Mouse (Mus musculus): ENCODE measurements around the gene Gfpt2. TPM values are rescaled to one million over a fixed set of nuclear protein-coding genes. Genes with fewer than 3 reads are reported as not detected.
"Not testable (repeated sequence)": the region's sequence is repeated elsewhere in the genome, so short reads cannot be mapped to it uniquely, and the experiment has no call there.

Gene Gfpt2
- polyA plus RNA-seq, 1 experiment from 2014 or later, result 37.5 TPM

DNA sequence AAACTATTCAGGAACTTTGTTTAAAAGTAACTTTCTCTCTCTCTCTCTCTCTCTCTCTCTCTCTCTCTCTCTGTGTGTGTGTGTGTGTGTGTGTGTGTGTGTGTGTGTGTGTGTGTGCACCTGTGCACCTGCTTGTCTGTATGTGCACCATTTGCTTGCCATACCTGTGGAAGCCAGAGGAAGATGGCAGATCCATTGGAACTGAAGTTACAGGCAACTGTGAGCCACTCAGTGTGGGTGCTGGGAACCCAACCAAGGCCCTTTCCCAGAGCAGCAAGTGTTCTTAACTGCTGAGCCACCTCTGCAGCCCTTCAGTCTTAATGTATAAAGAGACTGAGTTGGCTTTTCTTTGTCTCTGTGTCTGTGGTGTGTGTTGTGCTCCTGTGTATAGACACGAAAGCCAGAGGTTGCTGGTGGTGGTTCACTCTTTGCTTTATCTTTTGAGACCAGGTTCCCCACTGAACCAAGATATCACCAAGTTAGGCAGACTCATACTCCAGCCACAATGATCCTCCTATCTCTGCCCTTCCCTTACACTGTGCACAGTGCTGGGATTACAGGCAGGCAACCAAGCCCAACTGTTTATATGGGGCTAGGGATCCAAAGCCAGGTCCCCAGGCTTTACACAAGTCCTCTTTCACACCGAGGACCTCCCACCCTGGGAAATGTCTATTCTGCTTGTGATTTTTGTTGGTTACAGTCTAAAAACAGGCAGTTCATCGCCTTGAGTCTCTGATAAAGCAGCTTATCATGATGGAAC lies 28.4 kb upstream of the Gfpt2 start:
- H3K4me2 ChIP-seq, result 0 out of 2 replicates have a peak overlapping the region, but pooled peaks have one; percentile 24
- no peak overlapping the region for H3K9ac ChIP-seq (replicated peaks)
- no peaks in the 10 kb centered on the region for H3K36me3 ChIP-seq
- ATAC-seq (ENCODE audit: insufficient number of reproducible peaks, insufficient read depth, low FRiP score, low TSS enrichment, low read depth), result no peak
- 89% methylated on average over 3 of the region's 3 CpGs for WGBS
- H3K9me3 ChIP-seq, result no peaks in the 10 kb centered on the region
- H3K4me1 ChIP-seq (replicated peaks), result peaks cover 30% of the 10 kb centered on the region
- no peaks in the 10 kb centered on the region for H3K27me3 ChIP-seq
- H3K27ac ChIP-seq, result peak overlapping the region; percentile 95
- H3K4me3 ChIP-seq (replicated peaks), result no peak overlapping the region

DNA sequence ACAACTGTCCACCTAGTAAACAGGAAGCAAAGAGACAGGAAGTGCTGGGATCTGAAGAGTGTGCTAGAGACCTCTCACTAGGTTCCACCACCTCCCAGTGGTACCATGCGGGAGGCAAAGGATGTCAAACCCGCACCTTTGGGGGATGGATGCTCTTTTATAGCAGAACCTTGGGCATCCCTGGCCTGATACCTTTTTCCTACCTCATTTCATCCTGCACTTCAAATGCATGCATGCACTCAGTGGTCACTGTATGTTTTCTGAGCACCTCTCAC lies 27.9 kb upstream of the Gfpt2 start:
- peaks cover 28% of the 10 kb centered on the region for H3K4me1 ChIP-seq (replicated peaks)
- ATAC-seq (ENCODE audit: insufficient number of reproducible peaks, insufficient read depth, low FRiP score, low TSS enrichment, low read depth), result no peak
- H3K27ac ChIP-seq, result no peak overlapping the region
- 95% methylated on average over 2 of the region's 2 CpGs for WGBS
- no peaks in the 10 kb centered on the region for H3K9me3 ChIP-seq
- H3K4me3 ChIP-seq (replicated peaks), result no peak overlapping the region
- no peak overlapping the region for H3K9ac ChIP-seq (replicated peaks)
- H3K36me3 ChIP-seq, result no peaks in the 10 kb centered on the region
- no peak overlapping the region for H3K4me2 ChIP-seq
- H3K27me3 ChIP-seq, result no peaks in the 10 kb centered on the region

DNA sequence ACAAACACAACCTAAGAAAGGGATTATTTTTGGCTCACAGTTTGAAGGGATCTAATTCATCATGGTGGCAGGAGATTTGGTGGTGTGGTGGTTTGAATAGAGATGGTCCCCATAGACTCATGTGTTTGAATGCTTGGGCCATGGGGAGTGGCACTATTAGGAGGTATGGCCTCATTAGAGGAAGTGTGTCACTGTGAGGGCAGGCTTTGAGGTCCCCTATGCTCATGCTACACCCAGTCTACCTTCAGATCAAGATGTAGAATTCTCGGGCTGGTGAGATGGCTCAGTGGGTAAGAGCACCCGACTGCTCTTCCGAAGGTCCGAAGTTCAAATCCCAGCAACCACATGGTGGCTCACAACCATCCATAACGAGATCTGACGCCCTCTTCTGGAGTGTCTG lies 26.5 kb upstream of the Gfpt2 start:
- not testable (repeated sequence) for H3K4me2 ChIP-seq; H3K27ac ChIP-seq; ATAC-seq (ENCODE audit: insufficient number of reproducible peaks, insufficient read depth, low FRiP score, low TSS enrichment, low read depth); H3K9ac ChIP-seq (replicated peaks); H3K9me3 ChIP-seq; H3K4me3 ChIP-seq (replicated peaks); H3K36me3 ChIP-seq; H3K27me3 ChIP-seq
- WGBS, result 88% methylated on average over 5 of the region's 6 CpGs
- peaks cover 23% of the 10 kb centered on the region for H3K4me1 ChIP-seq (replicated peaks)

DNA sequence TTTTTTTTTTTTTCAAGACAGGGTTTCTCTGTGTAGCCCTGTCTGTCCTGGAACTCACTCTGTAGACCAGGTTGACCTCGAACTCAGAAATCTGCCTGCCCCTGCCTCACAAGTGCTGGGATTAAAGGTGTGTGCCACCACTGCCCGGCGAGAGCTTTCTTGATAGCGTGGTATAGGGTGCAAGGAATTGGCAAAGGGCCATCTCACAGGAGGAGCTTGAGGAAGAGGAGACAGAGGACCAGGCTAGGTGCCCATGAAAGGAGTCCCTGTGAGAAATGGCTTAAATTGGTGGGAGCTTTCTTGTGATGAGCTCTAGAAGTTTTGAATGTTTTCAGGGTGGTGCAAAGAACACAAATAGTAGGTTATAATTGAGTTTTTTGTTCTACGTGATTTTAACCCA lies 25.2 kb upstream of the Gfpt2 start:
- Histone ChIP-seq H3K36me3 (no peaks in the 10 kb centered on the region), H3K27me3 (no peaks in the 10 kb centered on the region), H3K4me3 (replicated peaks) (no peak overlapping the region), H3K4me2 (no peak overlapping the region), H3K9me3 (no peaks in the 10 kb centered on the region), H3K9ac (replicated peaks) (no peak overlapping the region), H3K27ac (no peak overlapping the region), H3K4me1 (replicated peaks) (peaks cover 11% of the 10 kb centered on the region)
- ATAC-seq (ENCODE audit: insufficient number of reproducible peaks, insufficient read depth, low FRiP score, low TSS enrichment, low read depth), result no peak
- 93% methylated on average over 5 of the region's 5 CpGs for WGBS

DNA sequence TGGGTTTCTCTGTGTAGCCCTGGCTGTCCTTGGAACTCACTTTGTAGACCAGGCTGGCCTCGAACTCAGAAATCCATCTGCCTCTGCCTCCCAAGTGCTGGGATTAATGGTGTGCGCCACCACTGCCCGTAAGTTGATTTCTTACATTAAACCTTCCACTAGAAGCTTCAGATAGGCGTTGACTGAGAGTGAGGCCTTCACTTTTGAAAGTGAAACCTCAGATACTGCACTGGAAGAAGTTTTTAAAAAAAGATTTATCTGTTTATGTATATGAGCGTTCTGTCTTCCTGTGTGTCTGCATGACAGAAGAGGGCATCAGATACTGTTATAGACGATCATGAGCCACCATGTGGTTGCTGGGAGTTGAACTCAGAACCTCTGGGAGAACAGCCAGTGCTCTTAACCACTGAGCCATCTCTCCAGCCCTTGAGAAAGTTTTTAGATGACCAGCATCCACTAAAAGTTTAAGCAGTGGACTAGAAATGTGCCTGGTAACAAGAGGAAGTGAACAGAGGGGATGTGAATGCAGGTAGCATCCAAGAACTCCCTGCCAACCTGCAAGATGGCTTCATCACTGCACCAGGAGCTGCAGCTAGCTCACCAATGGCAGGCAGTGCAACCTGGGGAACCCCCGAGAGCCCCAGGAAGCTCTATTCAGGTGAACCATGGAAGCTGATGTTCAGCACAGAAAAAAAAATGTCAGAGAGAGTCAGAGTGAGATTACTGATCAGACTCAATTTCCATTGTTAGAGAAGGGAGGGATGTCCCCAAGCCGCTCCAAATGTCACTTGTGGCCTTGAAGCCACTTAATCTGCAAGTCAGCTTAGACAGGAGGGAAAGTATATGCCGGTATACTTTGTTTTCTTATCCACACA lies 23.1 kb upstream of the Gfpt2 start:
- no peak for ATAC-seq (ENCODE audit: insufficient number of reproducible peaks, insufficient read depth, low FRiP score, low TSS enrichment, low read depth)
- no peak overlapping the region for H3K4me3 ChIP-seq (replicated peaks)
- no peaks in the 10 kb centered on the region for H3K9me3 ChIP-seq
- H3K27ac ChIP-seq, result no peak overlapping the region
- no peak overlapping the region for H3K4me2 ChIP-seq
- 86% methylated on average over 9 of the region's 9 CpGs for WGBS
- no peaks in the 10 kb centered on the region for H3K4me1 ChIP-seq (replicated peaks)
- H3K9ac ChIP-seq (replicated peaks), result no peak overlapping the region
- H3K27me3 ChIP-seq, result no peaks in the 10 kb centered on the region
- no peaks in the 10 kb centered on the region for H3K36me3 ChIP-seq

DNA sequence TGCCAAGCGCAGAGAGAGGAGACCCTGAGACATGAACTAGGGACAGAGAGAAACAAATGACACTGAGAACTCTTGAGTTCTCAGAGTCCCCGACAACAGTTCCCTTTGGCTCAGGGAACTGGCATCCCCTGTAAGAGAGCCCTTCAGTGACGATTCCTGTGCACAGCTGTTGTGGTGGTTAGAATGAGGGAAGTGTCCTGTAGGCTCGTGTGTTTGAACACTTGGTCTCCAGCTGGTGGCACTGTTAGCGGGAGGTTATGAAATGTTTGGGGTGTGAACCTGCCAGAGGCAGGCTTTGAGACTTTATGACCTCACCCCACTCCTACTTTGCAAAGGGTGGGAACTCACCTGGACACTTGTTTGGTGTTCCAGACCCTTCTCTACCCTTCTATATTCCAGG lies 21.7 kb upstream of the Gfpt2 start:
- H3K36me3 ChIP-seq, result no peaks in the 10 kb centered on the region
- ATAC-seq (ENCODE audit: insufficient number of reproducible peaks, insufficient read depth, low FRiP score, low TSS enrichment, low read depth), result no peak
- WGBS, result 51% methylated on average over 5 of the region's 5 CpGs

DNA sequence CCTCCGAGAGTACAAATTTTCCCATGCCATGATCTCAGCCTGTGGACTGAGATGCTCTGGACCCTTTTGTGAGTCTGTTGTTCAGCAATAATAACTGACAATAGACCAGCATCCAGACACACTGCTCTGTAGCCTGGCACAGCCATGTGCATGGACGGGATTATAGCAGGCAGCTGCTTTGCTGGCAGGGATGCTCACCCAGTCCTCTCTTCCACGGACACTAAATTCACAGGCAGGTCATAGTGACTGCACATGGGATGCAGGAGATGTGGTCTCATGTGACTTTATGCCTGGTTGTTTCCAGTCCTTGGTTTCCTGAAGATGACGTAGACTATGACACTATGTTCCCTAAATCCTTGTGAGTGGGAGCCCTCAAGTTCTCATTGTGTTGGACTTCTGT lies 19.1 kb upstream of the Gfpt2 start:
- H3K36me3 ChIP-seq, result no peaks in the 10 kb centered on the region
- H3K4me2 ChIP-seq, result no peak overlapping the region
- ATAC-seq (ENCODE audit: insufficient number of reproducible peaks, insufficient read depth, low FRiP score, low TSS enrichment, low read depth), result no peak
- H3K4me3 ChIP-seq (replicated peaks), result no peak overlapping the region
- no peaks in the 10 kb centered on the region for H3K9me3 ChIP-seq
- H3K27ac ChIP-seq, result no peak overlapping the region
- H3K9ac ChIP-seq (replicated peaks), result no peak overlapping the region
- H3K27me3 ChIP-seq, result no peaks in the 10 kb centered on the region
- WGBS, result 79% methylated on average over 4 of the region's 4 CpGs
- H3K4me1 ChIP-seq (replicated peaks), result no peaks in the 10 kb centered on the region

More for the DNA sequence above, 21.7 kb upstream of the Gfpt2 start:
- Histone ChIP-seq H3K9me3 (no peaks in the 10 kb centered on the region), H3K27ac (no peak overlapping the region), H3K4me2 (no peak overlapping the region), H3K4me3 (replicated peaks) (no peak overlapping the region), H3K9ac (replicated peaks) (no peak overlapping the region), H3K27me3 (no peaks in the 10 kb centered on the region), H3K4me1 (replicated peaks) (no peaks in the 10 kb centered on the region)

DNA sequence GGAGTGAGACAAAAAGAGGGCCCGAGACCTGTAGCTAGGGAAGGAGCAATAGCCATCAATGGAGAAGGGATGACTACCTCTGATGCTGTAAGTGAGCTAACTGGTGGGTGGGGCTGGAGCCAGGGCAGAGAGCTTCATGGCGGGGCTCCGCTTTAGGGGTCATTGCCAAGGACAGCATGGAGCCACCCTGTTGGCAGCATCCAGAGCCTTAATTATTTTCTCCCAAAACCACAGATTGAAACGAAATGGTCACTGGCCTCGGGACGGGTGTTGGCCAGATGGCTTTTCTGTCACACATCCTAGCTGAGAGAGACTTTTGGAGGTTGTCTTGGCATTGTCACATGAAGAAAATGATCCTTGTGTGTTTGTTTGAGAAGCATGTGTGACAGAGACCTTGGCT lies 15.1 kb upstream of the Gfpt2 start:
- 86% methylated on average over 6 of the region's 6 CpGs for WGBS
- no peak overlapping the region for H3K4me3 ChIP-seq (replicated peaks)
- H3K36me3 ChIP-seq, result no peaks in the 10 kb centered on the region
- no peak overlapping the region for H3K27ac ChIP-seq
- H3K9ac ChIP-seq (replicated peaks), result no peak overlapping the region
- H3K4me2 ChIP-seq, result no peak overlapping the region
- no peaks in the 10 kb centered on the region for H3K4me1 ChIP-seq (replicated peaks)
- H3K27me3 ChIP-seq, result no peaks in the 10 kb centered on the region
- ATAC-seq (ENCODE audit: insufficient number of reproducible peaks, insufficient read depth, low FRiP score, low TSS enrichment, low read depth), result no peak
- no peaks in the 10 kb centered on the region for H3K9me3 ChIP-seq

DNA sequence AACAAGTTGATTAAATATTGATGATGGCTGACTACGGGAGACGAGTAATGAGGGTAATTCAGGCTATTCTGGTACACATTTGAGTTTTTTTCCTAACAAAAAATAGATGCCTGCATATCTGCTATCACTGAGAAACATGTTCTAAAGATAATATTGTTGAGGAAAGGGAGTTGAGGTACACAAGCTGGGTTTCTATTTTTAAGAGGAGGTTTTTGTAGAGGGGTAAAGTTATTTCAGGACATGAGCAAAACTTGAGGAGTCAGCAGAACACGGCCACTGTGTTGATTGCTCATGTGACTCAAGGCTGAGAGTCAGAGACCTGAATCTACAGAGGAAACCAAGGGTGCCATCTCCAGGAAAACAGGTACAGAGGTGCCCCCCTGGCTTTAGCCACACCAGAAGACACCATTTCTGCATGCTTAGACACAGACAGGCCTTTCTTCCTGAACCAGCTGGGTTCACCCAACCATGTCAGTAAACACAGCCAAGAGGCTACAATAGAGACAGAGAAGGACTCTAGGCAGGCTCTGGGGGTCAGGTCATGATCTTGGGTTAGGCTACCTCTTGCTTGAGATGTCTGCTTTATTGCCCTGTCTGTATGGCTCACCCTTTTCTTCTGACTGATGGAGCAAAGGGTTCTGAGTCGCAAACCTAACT lies 13.7 kb upstream of the Gfpt2 start:
- H3K4me2 ChIP-seq, result no peak overlapping the region
- no peak for ATAC-seq (ENCODE audit: insufficient number of reproducible peaks, insufficient read depth, low FRiP score, low TSS enrichment, low read depth)
- H3K27me3 ChIP-seq, result no peaks in the 10 kb centered on the region
- 81% methylated on average over 4 of the region's 4 CpGs for WGBS
- H3K27ac ChIP-seq, result no peak overlapping the region
- no peaks in the 10 kb centered on the region for H3K4me1 ChIP-seq (replicated peaks)
- no peak overlapping the region for H3K4me3 ChIP-seq (replicated peaks)
- H3K36me3 ChIP-seq, result no peaks in the 10 kb centered on the region
- H3K9me3 ChIP-seq, result no peaks in the 10 kb centered on the region
- H3K9ac ChIP-seq (replicated peaks), result no peak overlapping the region

DNA sequence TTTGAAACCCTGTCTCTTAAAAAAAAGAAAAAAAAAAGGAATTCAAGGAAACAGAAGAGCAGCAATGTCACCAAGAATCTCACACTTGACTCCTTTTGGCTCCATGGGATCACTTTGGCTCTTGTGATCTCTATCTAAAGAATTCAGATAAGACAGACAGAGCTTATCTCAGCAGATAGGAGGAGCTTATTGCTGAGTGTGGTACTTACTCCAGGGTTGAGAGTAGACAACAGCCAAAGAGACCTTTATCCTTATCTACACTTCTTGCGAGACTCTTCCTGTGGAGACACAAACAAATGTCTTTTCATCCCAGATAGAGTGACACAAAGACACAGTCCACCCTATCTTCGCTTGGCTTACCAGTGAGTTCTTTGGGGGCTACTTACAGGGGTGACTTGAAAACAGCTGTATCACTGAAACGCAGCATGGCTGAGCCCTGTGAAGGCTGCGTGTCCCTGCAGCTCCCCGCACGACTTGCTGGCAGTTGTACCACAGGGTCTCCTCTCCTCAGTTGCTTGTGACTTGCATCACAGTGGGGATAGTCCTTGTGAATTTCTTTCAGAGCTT lies 12.1 kb upstream of the Gfpt2 start:
- H3K4me2 ChIP-seq, result no peak overlapping the region
- H3K4me1 ChIP-seq (replicated peaks), result no peaks in the 10 kb centered on the region
- H3K9ac ChIP-seq (replicated peaks), result no peak overlapping the region
- WGBS, result 65% methylated on average over 6 of the region's 6 CpGs
- H3K27me3 ChIP-seq, result no peaks in the 10 kb centered on the region
- H3K36me3 ChIP-seq, result no peaks in the 10 kb centered on the region
- ATAC-seq (ENCODE audit: insufficient number of reproducible peaks, insufficient read depth, low FRiP score, low TSS enrichment, low read depth), result no peak
- H3K4me3 ChIP-seq (replicated peaks), result no peak overlapping the region
- H3K9me3 ChIP-seq, result no peaks in the 10 kb centered on the region
- H3K27ac ChIP-seq, result no peak overlapping the region

DNA sequence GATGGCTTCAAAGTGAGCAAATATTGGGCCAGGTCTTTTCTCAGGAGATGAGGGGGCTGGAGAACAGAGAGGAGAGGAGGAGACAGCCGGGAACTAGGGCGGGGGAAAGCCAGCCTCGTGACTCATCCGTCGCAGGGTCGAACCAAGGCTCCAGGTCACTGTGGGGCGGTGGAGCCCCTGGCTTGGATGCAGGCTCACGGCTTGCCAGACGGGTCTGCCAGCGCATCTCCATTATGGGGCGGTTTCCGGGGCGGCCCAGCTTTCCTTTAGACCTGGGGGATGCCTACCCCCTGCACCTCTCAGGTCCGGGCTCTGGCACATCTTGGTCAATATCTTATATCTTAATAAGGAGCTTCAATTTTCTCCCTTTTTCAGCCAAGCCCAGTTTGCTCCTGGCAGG lies 847 bp upstream of the Gfpt2 start:
- Histone ChIP-seq H3K4me2 (peak overlapping the region; percentile 8; the same call in 1 of the 2 replicates), H3K36me3 (no peaks in the 10 kb centered on the region; the same call in 1 of the 2 replicates), H3K27me3 (no peaks in the 10 kb centered on the region), H3K9ac (replicated peaks) (no peak overlapping the region; the same call in 1 of the 2 replicates), H3K4me3 (replicated peaks) (no peak overlapping the region), H3K27ac (0 out of 2 replicates have a peak overlapping the region, but pooled peaks have one; percentile 12), H3K4me1 (replicated peaks) (peaks cover 27% of the 10 kb centered on the region), H3K9me3 (no peaks in the 10 kb centered on the region)
- ATAC-seq (ENCODE audit: insufficient number of reproducible peaks, insufficient read depth, low FRiP score, low TSS enrichment, low read depth), result no peak
- WGBS, result 6% methylated on average over 14 of the region's 14 CpGs
